Mouse (Mus musculus): ENCODE measurements around the gene Jak1.

GRCm38 (mm10) chr4:101158282-101158681 is 106.8 kb downstream of the Jak1 start:
- TF ChIP-seq CTCF (IDR thresholded peaks at IDR 0.05; ENCODE audit: extremely low read depth, insufficient read depth, low read length) (no peak), POLR2A (IDR thresholded peaks at IDR 0.05; ENCODE audit: extremely low read depth, insufficient read depth, low read length) (no peak)

All from cortical plate, adult 2 months (tissue).